Mouse (Mus musculus) effector memory CD4-positive, alpha-beta T cell, adult 5 months (primary cell): ENCODE results near the gene Defb43. TPM values are rescaled to one million over a fixed set of nuclear protein-coding genes. Genes with fewer than 3 reads are reported as not detected.

Experiments used
- polyA plus RNA-seq: library from polyadenylated mRNA; unstranded; fragments of 100-300 nt; shearing (Covaris generic); gene quantifications from one replicate; pipeline ENCODE4 v1.2.1, GENCODE M21; 2017

The Defb43 gene
- not detected for polyA plus RNA-seq

GRCm38 (mm10) chr14:63011471-63011870 is at the start of gene Defb43:
Gene Defb43, plus strand, starts transcription at chr14:63011771.

GRCm38 (mm10) chr14:62984410-62984809 is 27.2 kb upstream of the Defb43 start, which contains the start of gene Defb48:
Gene Defb48, minus strand, starts transcription at chr14:62984510.

GRCm38 (mm10) chr14:62997777-62998176 is 13.8 kb upstream of the Defb43 start, which contains the start of gene Defb47:
Gene Defb47, plus strand, starts transcription at chr14:62998077.

GRCm38 (mm10) chr14:63046691-63047090 is 35.1 kb downstream of the Defb43 start, which contains the start of gene Defb42:
Gene Defb42, plus strand, starts transcription at chr14:63046991.

DNA sequence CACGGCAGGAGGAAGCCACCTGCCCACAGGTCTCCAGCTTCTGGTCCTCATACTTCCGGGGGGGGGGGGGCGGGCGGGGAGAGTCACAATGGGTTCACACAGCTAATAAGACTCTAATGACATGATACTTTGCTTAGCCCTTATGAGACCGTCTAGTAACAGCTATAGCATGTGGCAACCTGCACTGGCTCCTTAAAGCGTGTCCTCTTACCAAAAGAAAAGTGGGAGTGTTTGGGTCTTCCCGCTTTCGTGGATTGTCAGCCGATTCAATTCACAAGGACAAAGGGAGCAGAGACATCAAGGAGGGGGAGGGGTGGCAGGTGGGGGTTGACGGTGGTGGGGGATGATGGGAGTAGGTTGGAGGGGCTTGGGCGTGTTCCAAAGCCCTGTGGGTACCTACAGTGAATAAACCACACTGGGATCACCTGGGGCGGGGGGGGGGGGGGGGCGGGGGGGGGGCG is 38.4 kb downstream of the Defb43 start, which contains the start of gene Defb30:
TSS of gene Defb30 (minus strand) at position 51 of the 461 bp plus-strand sequence.

Other genes with a start within 250 kb of the Defb43 start
- 21.5 TPM for gene Wdfy2, start 174.1 kb upstream of the Defb43 start, polyA plus RNA-seq
- gene Defb48, start 27.3 kb upstream of the Defb43 start, polyA plus RNA-seq, result not detected
- not detected for gene Defb47, start 13.7 kb upstream of the Defb43 start, polyA plus RNA-seq
- gene Defb42, start 35.2 kb downstream of the Defb43 start, polyA plus RNA-seq, result not detected
- not detected for gene Defb30, start 38.2 kb downstream of the Defb43 start, polyA plus RNA-seq